Mouse (Mus musculus) heart, adult 2 months (tissue): ENCODE data around the gene C2cd5.

ENCODE experiments used
- CTCF ChIP-seq: fragments of 200-600 bp; IDR thresholded peaks from 2 replicates; pipeline ENCODE4 v1.8.1; 2022; ENCODE audit warnings: antibody characterized with exemption, mild to moderate bottlenecking, moderate library complexity
- EP300 ChIP-seq: fragments of 200-500 bp; IDR thresholded peaks from 2 replicates; pipeline ENCODE4 v1.6.1; 2011; ENCODE audit warnings: low read depth, low read length, control low read depth; ENCODE audit not compliant: insufficient read depth

DNA sequence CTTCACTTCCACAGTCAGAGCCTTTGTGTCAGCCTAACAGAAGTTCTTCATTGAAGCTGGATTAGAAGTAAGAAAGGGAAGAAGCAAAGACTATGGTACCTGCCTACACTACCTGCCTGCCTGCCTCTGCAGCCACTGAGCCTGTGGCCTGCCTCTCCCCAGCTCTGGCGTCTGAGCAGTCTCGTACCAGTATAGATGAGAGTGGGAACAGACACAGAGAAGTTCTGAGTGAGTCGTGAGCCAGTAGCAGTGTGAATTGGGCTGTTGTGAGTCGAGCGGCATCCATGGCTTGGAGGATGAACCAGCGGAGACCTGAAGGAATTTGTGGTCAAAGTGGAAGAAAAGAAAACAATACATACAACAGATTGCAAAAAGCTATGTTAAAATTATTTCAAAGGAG, 26.5 kb downstream of the C2cd5 start:
- TF ChIP-seq CTCF (no peak), EP300 (no peak)
